Mouse (Mus musculus) C2C12 (cell line): ENCODE results near the gene Ak1.

Experiments
- CEBPB ChIP-seq: IDR thresholded peaks from one replicate; pipeline ENCODE4 v1.6.1; 2011; ENCODE audit warnings: low read depth, mild to moderate bottlenecking, control low read depth, moderate library complexity
- CTCF ChIP-seq: IDR thresholded peaks from one replicate; pipeline ENCODE4 v1.5.1; 2011; ENCODE audit not compliant: control insufficient read depth, insufficient read depth, insufficient read length
- MAX ChIP-seq: IDR thresholded peaks from one replicate; pipeline ENCODE4 v1.6.1; 2011; ENCODE audit warnings: mild to moderate bottlenecking, control low read depth
- MYOG ChIP-seq: IDR thresholded peaks from one replicate; pipeline ENCODE4 v1.6.1; 2011; ENCODE audit not compliant: control insufficient read depth, insufficient read length; ENCODE audit errors: extremely low read depth

- TF ChIP-seq CTCF (no peak), MYOG (no peak), CEBPB (no peak), MAX (no peak)
Observed at GRCm38 (mm10) chr2:32681754-32682153, 60.2 kb downstream of the Ak1 start.
